ENCODE assay signal across 12 mouse cellular contexts in genomic region chr8:38747134-38747533, GRCm38 (mm10).
A peak's percentile ranks its signal among the peaks of the same experiment; 100 is the strongest.
DNase-seq lines count a peak whose midpoint lies in the region; TF ChIP-seq lines count a peak whose summit lies in the region.
"Had no signal": no experiment of that assay in that cellular context is flagged by ENCODE, and none has a peak within 500 bp of the region (broad histone marks: within the 10 kb centered on the region; RNA-seq: fewer than 3 reads in every experiment).

No protein-coding gene starts in this region.

- DNase-seq in kidney, adult 9 months: peak; percentile 4
- no peak for DNase-seq in kidney, adult 8-10 months
- peak; percentile 12 for DNase-seq in urinary bladder, postnatal 14 days (ENCODE audit: low spot score)
- no peak for DNase-seq in urinary bladder, postnatal 36 days (ENCODE audit: low spot score in 2 of 2)
- DNase-seq in embryo, embryonic 11.5 days (ENCODE audit: low read depth, low spot score): peak; percentile 34
- DNase-seq in left cerebral cortex, adult 8-10 months (ENCODE audit: low spot score in 2 of 2): no peak
- DNase-seq in layer of hippocampus, postnatal 10 days (ENCODE audit: low spot score in 2 of 2): no peak
- DNase-seq in cerebellum, adult 2 months: no peak
- DNase-seq: gastrocnemius, postnatal 36 days had no signal

- H3K27me3 ChIP-seq in cerebellum, adult 2 months (ENCODE audit: control insufficient read depth, insufficient read depth, low read length): no peaks in the 10 kb centered on the region
- H3K27me3 ChIP-seq: intestine, embryonic 15.5 days; limb, embryonic 13.5 days had no signal

- H3K4me3 ChIP-seq in cerebellum, adult 2 months (replicated peaks; ENCODE audit: insufficient read depth, low read depth, low read length): no peak overlapping the region
- H3K4me3 ChIP-seq: erythroblast, embryonic 14.5 days; intestine, embryonic 15.5 days; limb, embryonic 13.5 days had no signal

- H3K4me1 ChIP-seq in cerebellum, adult 2 months (ENCODE audit: control insufficient read depth, insufficient read depth, low read length): no peaks in the 10 kb centered on the region
- H3K4me1 ChIP-seq: intestine, embryonic 15.5 days; limb, embryonic 13.5 days had no signal

- TF ChIP-seq POLR2A in cerebellum, adult 2 months (IDR thresholded peaks at IDR 0.05; ENCODE audit: borderline replicate concordance, insufficient read depth, low read length): no peak

- no peak for TF ChIP-seq CTCF in cerebellum, adult 2 months (IDR thresholded peaks at IDR 0.05; ENCODE audit: borderline replicate concordance, insufficient read depth, low read depth, low read length)

- H3K27ac ChIP-seq in cerebellum, adult 2 months (ENCODE audit: insufficient read depth, low read length): no peak overlapping the region
- H3K27ac ChIP-seq: intestine, embryonic 15.5 days; limb, embryonic 13.5 days had no signal

Comparison
In these comparisons a context has a peak if more than half of its experiments do, and no peak if none do; other contexts are left out.
1. DNase-seq: peak in kidney, adult 9 months (single experiment), urinary bladder, postnatal 14 days (single experiment) and embryo, embryonic 11.5 days (single experiment); none in kidney, adult 8-10 months (0 of 2), urinary bladder, postnatal 36 days (0 of 2), left cerebral cortex, adult 8-10 months (0 of 2), layer of hippocampus, postnatal 10 days (0 of 2) and cerebellum, adult 2 months (0 of 2).